Mouse (Mus musculus) MEL (cell line): ENCODE measurements at regions not wholly inside any gene's neighbourhood (a gene's known extent, or its start where the extent isn't known, plus 50 kb on each side); places are given as distances from the start of the nearest gene placed in this dataset.

Experiments used
- DNase-seq: peaks from one replicate; pipeline ENCODE4 v3.0.0; 2011; ENCODE audit warnings: low read depth, low spot score
- H3K27ac ChIP-seq: 2 replicates; pipeline ENCODE4 v1.5.1; 2012; ENCODE audit warnings: low read depth, mild to moderate bottlenecking, control low read depth, low read length, moderate library complexity; ENCODE audit not compliant: control insufficient read depth
- H3K27me3 ChIP-seq, 2 experiments: fragments of 150-350 bp in 1 of 2; sonication (generic) in 1 of 2; 2 replicates each; pipeline ENCODE4 v1.6.1; 2012; ENCODE audit warnings: low read length in 2 of 2, mild to moderate bottlenecking in 2 of 2, improper control_type of control experiment in 1 of 2, moderate library complexity in 1 of 2; ENCODE audit not compliant: insufficient read depth in 2 of 2, control insufficient read depth in 1 of 2
- H3K36me3 ChIP-seq, 2 experiments: 2 replicates each; pipeline ENCODE4 v1.6.1; 2012 to 2014; ENCODE audit warnings: low read length in 2 of 2, improper control_type of control experiment in 1 of 2, inconsistent platforms in 1 of 2, mild to moderate bottlenecking in 1 of 2; ENCODE audit not compliant: insufficient read depth in 2 of 2, control insufficient read depth in 1 of 2
- H3K4me1 ChIP-seq, 2 experiments: fragments of 150-350 bp in 1 of 2; sonication (generic) in 1 of 2; 2 replicates each; pipeline ENCODE4 v1.6.1; 2012; ENCODE audit warnings: low read length in 2 of 2, improper control_type of control experiment in 1 of 2, mild to moderate bottlenecking in 1 of 2; ENCODE audit not compliant: insufficient read depth in 2 of 2, control insufficient read depth in 1 of 2
- H3K4me3 ChIP-seq, 2 experiments: fragments of 150-350 bp in 1 of 2; sonication (generic) in 1 of 2; 2 replicates each; pipeline ENCODE4 v1.5.1; 2012; ENCODE audit warnings: low read depth in 2 of 2, low read length in 2 of 2, mild to moderate bottlenecking in 2 of 2, moderate library complexity in 2 of 2, control low read depth in 1 of 2, improper control_type of control experiment in 1 of 2; ENCODE audit not compliant: control insufficient read depth in 1 of 2, insufficient read depth in 1 of 2
- H3K79me2 ChIP-seq: 2 replicates; pipeline ENCODE4 v1.6.1; 2012; ENCODE audit warnings: mild to moderate bottlenecking, low read length, moderate library complexity; ENCODE audit not compliant: control insufficient read depth, poor library complexity, insufficient read depth
- H3K9ac ChIP-seq: 2 replicates; pipeline ENCODE4 v1.6.1; 2012; ENCODE audit warnings: low read depth, mild to moderate bottlenecking, control low read depth, low read length, moderate library complexity; ENCODE audit not compliant: control insufficient read depth, poor library complexity, severe bottlenecking
- H3K9me3 ChIP-seq: fragments of 150-350 bp; sonication (generic); replicated peaks from 2 replicates; pipeline ENCODE4 v1.6.1; 2012; ENCODE audit warnings: mild to moderate bottlenecking, low read length, improper control_type of control experiment, moderate library complexity; ENCODE audit not compliant: insufficient read depth
- CHD1 ChIP-seq: IDR thresholded peaks from 2 replicates; pipeline ENCODE4 v1.6.1; 2012; ENCODE audit warnings: low read depth, mild to moderate bottlenecking, inconsistent platforms, low read length, improper control_type of control experiment
- CTCF ChIP-seq, 3 experiments: IDR thresholded peaks in 2 of 3; conservative IDR thresholded peaks in 1 of 3; 2 replicates each; pipeline ENCODE4 v1.5.1; 2011 to 2012; ENCODE audit warnings: low read length in 3 of 3, low read depth in 2 of 3, mild to moderate bottlenecking in 2 of 3, improper control_type of control experiment in 1 of 3, inconsistent platforms in 1 of 3, mixed read lengths in 1 of 3, moderate library complexity in 1 of 3; ENCODE audit not compliant: control insufficient read depth in 1 of 3, insufficient read depth in 1 of 3, poor library complexity in 1 of 3, severe bottlenecking in 1 of 3
- E2F4 ChIP-seq: IDR thresholded peaks from 2 replicates; pipeline ENCODE4 v1.6.1; 2011; ENCODE audit warnings: low read depth, low read length, improper control_type of control experiment, borderline replicate concordance
- ELF1 ChIP-seq: IDR thresholded peaks from 2 replicates; pipeline ENCODE4 v1.6.1; 2014; ENCODE audit warnings: low read depth, mild to moderate bottlenecking, inconsistent platforms, low read length, improper control_type of control experiment, moderate library complexity
- EP300 ChIP-seq, 2 experiments: IDR thresholded peaks; 2 replicates each; pipeline ENCODE4 v1.6.1; 2011; ENCODE audit warnings: improper control_type of control experiment in 2 of 2, low read length in 2 of 2, low read depth in 1 of 2, mild to moderate bottlenecking in 1 of 2
- ETS1 ChIP-seq: IDR thresholded peaks from 2 replicates; pipeline ENCODE4 v1.6.1; 2012; ENCODE audit warnings: low read depth, mild to moderate bottlenecking, inconsistent platforms, low read length, improper control_type of control experiment, moderate library complexity
- GABPA ChIP-seq: IDR thresholded peaks from 2 replicates; pipeline ENCODE4 v1.6.1; 2012; ENCODE audit warnings: low read depth, mild to moderate bottlenecking, inconsistent platforms, low read length, improper control_type of control experiment, moderate library complexity
- GATA1 ChIP-seq: IDR thresholded peaks from 2 replicates; pipeline ENCODE4 v1.6.1; 2011; ENCODE audit warnings: low read depth, low read length, improper control_type of control experiment
- HCFC1 ChIP-seq: IDR thresholded peaks from 2 replicates; pipeline ENCODE4 v1.6.1; 2012; ENCODE audit warnings: low read depth, mild to moderate bottlenecking, inconsistent platforms, low read length, improper control_type of control experiment, moderate library complexity
- JUND ChIP-seq: IDR thresholded peaks from 2 replicates; pipeline ENCODE4 v1.6.1; 2011; ENCODE audit warnings: low read depth, mild to moderate bottlenecking, improper control_type of control experiment, low read length
- KAT2A ChIP-seq: conservative IDR thresholded peaks from 2 replicates; pipeline ENCODE4 v1.6.1; 2012; ENCODE audit warnings: low read depth, low read length, improper control_type of control experiment, inconsistent platforms
- MAZ ChIP-seq: IDR thresholded peaks from 2 replicates; pipeline ENCODE4 v1.6.1; 2012; ENCODE audit warnings: low read depth, mild to moderate bottlenecking, inconsistent platforms, low read length, improper control_type of control experiment
- NRF1 ChIP-seq: IDR thresholded peaks from 2 replicates; pipeline ENCODE4 v1.6.1; 2014; ENCODE audit warnings: low read depth, mild to moderate bottlenecking, inconsistent platforms, low read length, improper control_type of control experiment, moderate library complexity; ENCODE audit not compliant: poor library complexity, insufficient read depth, severe bottlenecking
- POLR2A ChIP-seq, 2 experiments: IDR thresholded peaks; 2 replicates each; pipeline ENCODE4 v1.6.1; 2011 to 2012; ENCODE audit warnings: low read length in 2 of 2, mild to moderate bottlenecking in 2 of 2, control low read depth in 1 of 2, improper control_type of control experiment in 1 of 2, low read depth in 1 of 2, moderate library complexity in 1 of 2; ENCODE audit not compliant: control insufficient read depth in 1 of 2, insufficient read depth in 1 of 2, poor library complexity in 1 of 2
- RAD21 ChIP-seq: IDR thresholded peaks from 2 replicates; pipeline ENCODE4 v1.6.1; 2011; ENCODE audit warnings: mild to moderate bottlenecking, low read depth, low read length, improper control_type of control experiment
- RCOR1 ChIP-seq: IDR thresholded peaks from 2 replicates; pipeline ENCODE4 v1.6.1; 2012; ENCODE audit warnings: low read depth, mild to moderate bottlenecking, inconsistent platforms, low read length, improper control_type of control experiment
- SIN3A ChIP-seq: IDR thresholded peaks from 2 replicates; pipeline ENCODE4 v1.6.1; 2012; ENCODE audit warnings: low read length, improper control_type of control experiment, inconsistent platforms
- TAL1 ChIP-seq: IDR thresholded peaks from 2 replicates; pipeline ENCODE4 v1.6.1; 2012; ENCODE audit warnings: mild to moderate bottlenecking, inconsistent platforms, low read length, moderate library complexity, mixed read lengths
- TBP ChIP-seq: IDR thresholded peaks from 2 replicates; pipeline ENCODE4 v1.8.0; 2011; ENCODE audit warnings: low read depth, low read length, improper control_type of control experiment
- TCF12 ChIP-seq: IDR thresholded peaks from 2 replicates; pipeline ENCODE4 v1.6.1; 2014; ENCODE audit warnings: low read depth, mild to moderate bottlenecking, inconsistent platforms, low read length, improper control_type of control experiment, moderate library complexity
- USF1 ChIP-seq: IDR thresholded peaks from 2 replicates; pipeline ENCODE4 v1.6.1; 2014; ENCODE audit warnings: low read depth, mild to moderate bottlenecking, inconsistent platforms, low read length, improper control_type of control experiment, moderate library complexity
- USF2 ChIP-seq, 2 experiments: IDR thresholded peaks; 2 replicates each; pipeline ENCODE4 v1.6.1; 2011 to 2012; ENCODE audit warnings: improper control_type of control experiment in 2 of 2, low read length in 2 of 2, borderline replicate concordance in 1 of 2, inconsistent platforms in 1 of 2, low read depth in 1 of 2, mild to moderate bottlenecking in 1 of 2; ENCODE audit not compliant: insufficient read depth in 1 of 2
- ZMIZ1 ChIP-seq: IDR thresholded peaks from 2 replicates; pipeline ENCODE4 v1.6.1; 2012; ENCODE audit warnings: low read depth, mild to moderate bottlenecking, inconsistent platforms, low read length, improper control_type of control experiment, moderate library complexity
- ZNF384 ChIP-seq: IDR thresholded peaks from 2 replicates; pipeline ENCODE4 v1.6.1; 2012; ENCODE audit warnings: low read depth, mild to moderate bottlenecking, inconsistent platforms, low read length, improper control_type of control experiment

DNA sequence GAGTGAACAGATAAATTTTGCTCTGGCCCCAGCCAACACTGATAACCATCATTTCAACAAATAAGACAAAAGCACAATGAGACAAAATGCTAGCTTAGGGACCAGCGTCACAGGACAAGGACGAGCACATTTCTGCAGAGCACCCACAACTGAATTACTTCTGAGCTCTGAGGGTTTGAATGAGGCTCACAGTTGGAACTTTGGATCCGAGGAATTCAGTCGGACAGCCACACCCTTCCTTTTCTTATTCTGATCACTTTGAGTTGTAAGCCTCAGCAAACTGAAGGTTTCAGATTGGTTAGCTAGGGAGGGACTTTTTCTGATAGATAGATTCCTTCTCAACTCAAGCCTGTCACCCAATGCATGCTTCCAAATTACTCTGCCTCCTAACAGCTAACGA lies 180.0 kb upstream of the Sfrp2 start:
- Histone ChIP-seq H3K36me3 (no peaks in the 10 kb centered on the region), H3K27ac (no peak overlapping the region)
- TF ChIP-seq RAD21 = no peak

DNA sequence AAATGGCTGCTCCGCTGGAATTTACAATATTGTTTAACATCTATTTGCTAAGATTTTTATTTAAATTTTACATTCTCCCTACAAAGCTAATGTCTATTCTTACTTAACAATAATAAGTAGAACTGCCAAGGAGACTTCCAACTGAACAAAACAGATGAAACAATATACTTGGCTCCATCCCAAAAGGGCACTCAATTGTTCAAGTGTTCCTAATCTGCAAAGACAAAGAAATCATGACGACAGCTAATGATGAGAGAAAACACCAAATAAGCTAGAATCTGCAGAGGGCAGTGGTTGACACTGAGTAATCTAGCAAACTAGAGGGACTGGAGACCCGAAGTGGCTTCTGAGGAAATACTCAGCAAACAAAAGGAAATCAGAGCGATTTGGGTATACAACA lies 179.6 kb upstream of the Sfrp2 start:
- TF ChIP-seq USF2 (IDR thresholded peaks at IDR 0.05; ENCODE audit: borderline replicate concordance in 1 of 2, insufficient read depth in 1 of 2, low read depth in 1 of 2, low read length in 2 of 2) = no peak
- no peak for TF ChIP-seq GABPA
- TF ChIP-seq NRF1 = no peak
- no peak for TF ChIP-seq EP300 (IDR thresholded peaks at IDR 0.05; ENCODE audit: low read depth in 1 of 2, low read length in 2 of 2)
- TF ChIP-seq SIN3A = no peak
- TF ChIP-seq GATA1 = no peak
- TF ChIP-seq RCOR1 = no peak
- no peak for TF ChIP-seq KAT2A
- TF ChIP-seq JUND = no peak
- TF ChIP-seq TCF12 = no peak
- no peak for TF ChIP-seq ELF1
- TF ChIP-seq E2F4 = no peak
- no peak for DNase-seq
- H3K27me3 ChIP-seq = no peaks in the 10 kb centered on the region
- no peaks in the 10 kb centered on the region for H3K36me3 ChIP-seq
- H3K4me3 ChIP-seq = no peak overlapping the region
- H3K9me3 ChIP-seq = no peaks in the 10 kb centered on the region
- no peaks in the 10 kb centered on the region for H3K79me2 ChIP-seq
- H3K4me1 ChIP-seq = no peaks in the 10 kb centered on the region
- H3K9ac ChIP-seq = no peak overlapping the region
- H3K27ac ChIP-seq = no peak overlapping the region

More for the DNA sequence above, 180.0 kb upstream of the Sfrp2 start:
- H3K27me3 ChIP-seq = no peaks in the 10 kb centered on the region
- H3K4me1 ChIP-seq = no peaks in the 10 kb centered on the region
- no peaks in the 10 kb centered on the region for H3K79me2 ChIP-seq
- no peak overlapping the region for H3K9ac ChIP-seq
- no peak overlapping the region for H3K4me3 ChIP-seq
- H3K9me3 ChIP-seq = no peaks in the 10 kb centered on the region
- DNase-seq = no peak

DNA sequence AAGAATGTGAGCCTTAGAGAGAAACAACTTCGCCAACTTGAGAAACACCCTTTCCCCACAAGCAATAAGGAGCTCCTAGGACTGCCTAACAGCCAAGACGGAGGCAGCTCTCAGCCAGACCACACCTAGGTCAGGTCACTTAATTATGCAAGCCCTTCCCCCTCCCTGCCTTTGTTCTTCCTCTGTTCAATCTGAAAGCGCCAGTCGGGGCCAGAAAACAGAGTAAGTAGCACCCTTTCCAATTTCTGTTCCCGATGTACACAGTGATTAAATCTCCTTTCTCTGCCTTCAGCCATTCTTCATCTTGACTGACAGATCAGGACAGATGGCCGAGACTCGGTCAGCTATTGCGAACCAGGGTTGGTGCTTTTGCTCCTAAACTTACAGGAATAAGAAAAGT lies 177.0 kb upstream of the Sfrp2 start:
- H3K27me3 ChIP-seq = no peaks in the 10 kb centered on the region
- H3K27ac ChIP-seq = no peak overlapping the region
- TF ChIP-seq KAT2A = no peak
- no peak for TF ChIP-seq EP300 (IDR thresholded peaks at IDR 0.05; ENCODE audit: low read depth in 1 of 2, low read length in 2 of 2)
- TF ChIP-seq MAZ = no peak
- TF ChIP-seq E2F4 = no peak
- no peak for TF ChIP-seq POLR2A (IDR thresholded peaks at IDR 0.05; ENCODE audit: control insufficient read depth in 1 of 2, insufficient read depth in 1 of 2, low read depth in 1 of 2, low read length in 2 of 2, poor library complexity in 1 of 2)
- TF ChIP-seq TAL1 = no peak
- no peak for TF ChIP-seq ELF1
- TF ChIP-seq ZNF384 = no peak
- TF ChIP-seq CHD1 = no peak
- TF ChIP-seq RCOR1 = no peak
- TF ChIP-seq USF2 (IDR thresholded peaks at IDR 0.05; ENCODE audit: borderline replicate concordance in 1 of 2, insufficient read depth in 1 of 2, low read depth in 1 of 2, low read length in 2 of 2) = no peak
- TF ChIP-seq USF1 = no peak
- no peak for TF ChIP-seq JUND
- TF ChIP-seq GATA1 = no peak
- TF ChIP-seq CTCF (IDR thresholded peaks at IDR 0.05 in 2 of 3, conservative IDR thresholded peaks at IDR 0.05 in 1 of 3; ENCODE audit: control insufficient read depth in 1 of 3, insufficient read depth in 1 of 3, low read depth in 2 of 3, low read length in 3 of 3, poor library complexity in 1 of 3, severe bottlenecking in 1 of 3) = no peak
- TF ChIP-seq SIN3A = no peak
- no peak for TF ChIP-seq ZMIZ1
- TF ChIP-seq HCFC1 = no peak
- TF ChIP-seq ETS1 = no peak
- no peak for TF ChIP-seq TBP
- TF ChIP-seq, all 39 proteins: peak for 0
- H3K4me3 ChIP-seq = no peak overlapping the region
- DNase-seq = no peak
- H3K9me3 ChIP-seq = no peaks in the 10 kb centered on the region
- no peaks in the 10 kb centered on the region for H3K36me3 ChIP-seq
- no peaks in the 10 kb centered on the region for H3K4me1 ChIP-seq
- H3K79me2 ChIP-seq = no peaks in the 10 kb centered on the region
- H3K9ac ChIP-seq = no peak overlapping the region
